Comparison of ENCODE assay signal across 9 mouse cellular contexts in genomic region chr19:5741641-5742240, GRCm38 (mm10). TPM values are rescaled to one million over a fixed set of nuclear protein-coding genes. Genes with fewer than 3 reads are reported as not detected.
DNase-seq lines count a peak whose midpoint lies in the region; ATAC-seq and TF ChIP-seq lines count a peak whose summit lies in the region.
"Had no signal": no experiment of that assay in that cellular context is flagged by ENCODE, and none has a peak within 500 bp of the region (broad histone marks: within the 10 kb centered on the region; RNA-seq: fewer than 3 reads in every experiment).

No protein-coding gene starts in this region.

- peaks cover 15% of the 10 kb centered on the region for H3K27me3 ChIP-seq in spleen, adult 2 months (ENCODE audit: control insufficient read depth, insufficient read depth, low read length)
- peaks cover 45% of the 10 kb centered on the region for H3K27me3 ChIP-seq in embryonic facial prominence, embryonic 13.5 days
- H3K27me3 ChIP-seq in limb, embryonic 15.5 days = 0 out of 2 replicates have a peak, but pooled peaks cover under 1% of the 10 kb centered on the region
- H3K27me3 ChIP-seq in midbrain, embryonic 15.5 days (replicated peaks) = peaks cover 22% of the 10 kb centered on the region

- peak; percentile 60; the same call in 1 of the 2 replicates for ATAC-seq in embryonic facial prominence, embryonic 13.5 days (ENCODE audit: insufficient number of reproducible peaks, insufficient read depth, low FRiP score, low TSS enrichment, low read depth)
- peak; percentile 77 for ATAC-seq in limb, embryonic 15.5 days (ENCODE audit: insufficient number of reproducible peaks, low FRiP score, low TSS enrichment, low read depth)
- peak; percentile 63 for ATAC-seq in midbrain, embryonic 15.5 days (replicated peaks)

- WGBS in spleen, adult 2 months = under 1% methylated on average over 47 of the region's 55 CpGs
- under 1% methylated on average over 55 of the region's 55 CpGs for WGBS in embryonic facial prominence, embryonic 13.5 days
- under 1% methylated on average over 55 of the region's 55 CpGs for WGBS in limb, embryonic 15.5 days
- WGBS in midbrain, embryonic 15.5 days = 1% methylated on average over 55 of the region's 55 CpGs

- H3K27ac ChIP-seq in spleen, adult 2 months (ENCODE audit: insufficient read depth, low read length) = no peak overlapping the region
- H3K27ac ChIP-seq in embryonic facial prominence, embryonic 13.5 days = peak overlapping the region; percentile 92
- H3K27ac ChIP-seq in limb, embryonic 15.5 days = peak overlapping the region; percentile 99
- peak overlapping the region; percentile 74 for H3K27ac ChIP-seq in midbrain, embryonic 15.5 days
- H3K27ac ChIP-seq: macrophage had no signal

- peak overlapping the region; percentile 39; the same call in 1 of the 2 replicates for H3K4me3 ChIP-seq in spleen, adult 2 months (ENCODE audit: extremely low read depth, insufficient read depth, insufficient read length)
- peak overlapping the region; percentile 67 for H3K4me3 ChIP-seq in embryonic facial prominence, embryonic 13.5 days
- H3K4me3 ChIP-seq in limb, embryonic 15.5 days = peak overlapping the region; percentile 81
- H3K4me3 ChIP-seq in midbrain, embryonic 15.5 days = peak overlapping the region; percentile 44

- no peak for TF ChIP-seq CTCF in spleen, adult 2 months (IDR thresholded peaks at IDR 0.05; ENCODE audit: extremely low read depth, insufficient read depth, insufficient read length, insufficient replicate concordance)

- H3K9me3 ChIP-seq in embryonic facial prominence, embryonic 13.5 days = no peaks in the 10 kb centered on the region
- no peaks in the 10 kb centered on the region for H3K9me3 ChIP-seq in limb, embryonic 15.5 days
- no peaks in the 10 kb centered on the region for H3K9me3 ChIP-seq in midbrain, embryonic 15.5 days

- no peak for TF ChIP-seq POLR2A in spleen, adult 2 months (IDR thresholded peaks at IDR 0.05; ENCODE audit: low read depth, low read length)

- peak overlapping the region; percentile 95 for H3K4me2 ChIP-seq in embryonic facial prominence, embryonic 13.5 days
- peak overlapping the region; percentile 86 for H3K4me2 ChIP-seq in limb, embryonic 15.5 days
- H3K4me2 ChIP-seq in midbrain, embryonic 15.5 days = peak overlapping the region; percentile 89

- DNase-seq in spleen, adult 2 months (ENCODE audit: low read depth in 1 of 2, low spot score in 2 of 2) = no peak
- no peak for DNase-seq in spleen, postnatal 36 days (ENCODE audit: low spot score in 2 of 2)
- DNase-seq in heart, adult 8-10 months (ENCODE audit: low spot score) = peak; percentile 73
- peak; percentile 62 to 65 for DNase-seq in kidney, adult 8-10 months
- peak; percentile 91 for DNase-seq in testis, postnatal 10 days (ENCODE audit: low spot score)

- peak overlapping the region; percentile 91 for H3K9ac ChIP-seq in embryonic facial prominence, embryonic 13.5 days
- peak overlapping the region; percentile 89 for H3K9ac ChIP-seq in limb, embryonic 15.5 days
- peak overlapping the region; percentile 53 for H3K9ac ChIP-seq in midbrain, embryonic 15.5 days

- H3K36me3 ChIP-seq in spleen, adult 2 months (ENCODE audit: control insufficient read depth, insufficient read depth, low read length) = no peaks in the 10 kb centered on the region
- H3K36me3 ChIP-seq in embryonic facial prominence, embryonic 13.5 days = no peaks in the 10 kb centered on the region
- no peaks in the 10 kb centered on the region; the same call in 1 of the 2 replicates for H3K36me3 ChIP-seq in limb, embryonic 15.5 days
- no peaks in the 10 kb centered on the region for H3K36me3 ChIP-seq in midbrain, embryonic 15.5 days (replicated peaks)

- H3K4me1 ChIP-seq in spleen, adult 2 months (ENCODE audit: control insufficient read depth, insufficient read depth, insufficient read length) = peaks cover 9% of the 10 kb centered on the region; the same call in 1 of the 2 replicates
- peaks cover 56% of the 10 kb centered on the region for H3K4me1 ChIP-seq in embryonic facial prominence, embryonic 13.5 days
- peaks cover 67% of the 10 kb centered on the region for H3K4me1 ChIP-seq in limb, embryonic 15.5 days
- H3K4me1 ChIP-seq in midbrain, embryonic 15.5 days = peaks cover 35% of the 10 kb centered on the region

RNA-seq across cellular contexts. Expression of gene Ltbp3, which starts 1.0 kb away (rescaled TPM):
- 22.5 and 25.8 TPM in 2 replicates for polyA plus RNA-seq in spleen, adult 2 months (2012; rRNA removed)
- 44.4 and 47.8 TPM in 2 replicates for polyA plus RNA-seq in embryonic facial prominence, embryonic 13.5 days (2015; fragmentation: Nextera tagmentation; extraction: Ambion mirVana)
- 10 to 100 TPM; 28.2 to 33.1 (median 31.7) TPM for total RNA-seq in heart, adult 8-10 months (2022)
- polyA plus RNA-seq in limb, embryonic 15.5 days (2015; fragmentation: Nextera tagmentation; extraction: Ambion mirVana) = 59.4 and 64.3 TPM in 2 replicates
- polyA plus RNA-seq in midbrain, embryonic 15.5 days (2015; fragmentation: Nextera tagmentation; extraction: Ambion mirVana) = 8.2 and 12.6 TPM in 2 replicates

RNA-seq across cellular contexts. Expression of gene Fam89b, which starts 12.3 kb away (rescaled TPM):
- 124 and 173 TPM in 2 replicates for polyA plus RNA-seq in spleen, adult 2 months (2012; rRNA removed)
- 115 and 126 TPM in 2 replicates for polyA plus RNA-seq in embryonic facial prominence, embryonic 13.5 days (2015; fragmentation: Nextera tagmentation; extraction: Ambion mirVana)
- 10 to 100 TPM; 22.8 to 26.9 (median 24.2) TPM for total RNA-seq in heart, adult 8-10 months (2022)
- 101 and 107 TPM in 2 replicates for polyA plus RNA-seq in limb, embryonic 15.5 days (2015; fragmentation: Nextera tagmentation; extraction: Ambion mirVana)
- 158 and 165 TPM in 2 replicates for polyA plus RNA-seq in midbrain, embryonic 15.5 days (2015; fragmentation: Nextera tagmentation; extraction: Ambion mirVana)

RNA-seq across cellular contexts. Expression of gene Ehbp1l1, which starts 15.6 kb away (rescaled TPM):
- polyA plus RNA-seq in spleen, adult 2 months (2012; rRNA removed) = 94.6 and 101 TPM in 2 replicates
- polyA plus RNA-seq in embryonic facial prominence, embryonic 13.5 days (2015; fragmentation: Nextera tagmentation; extraction: Ambion mirVana) = 9.9 and 14.0 TPM in 2 replicates
- total RNA-seq in heart, adult 8-10 months (2022) = 100 to 1,000 TPM; 145 to 158 (median 149) TPM
- polyA plus RNA-seq in limb, embryonic 15.5 days (2015; fragmentation: Nextera tagmentation; extraction: Ambion mirVana) = 28.9 and 48.5 TPM in 2 replicates
- polyA plus RNA-seq in midbrain, embryonic 15.5 days (2015; fragmentation: Nextera tagmentation; extraction: Ambion mirVana) = 23.7 and 25.5 TPM in 2 replicates

RNA-seq across cellular contexts. Expression of gene Scyl1, which starts 29.5 kb away (rescaled TPM):
- polyA plus RNA-seq in spleen, adult 2 months (2012; rRNA removed) = 65.4 and 68.0 TPM in 2 replicates
- 73.0 and 75.3 TPM in 2 replicates for polyA plus RNA-seq in embryonic facial prominence, embryonic 13.5 days (2015; fragmentation: Nextera tagmentation; extraction: Ambion mirVana)
- total RNA-seq in heart, adult 8-10 months (2022) = 10 to 100 TPM; 63.3 to 70.6 (median 67.2) TPM
- polyA plus RNA-seq in limb, embryonic 15.5 days (2015; fragmentation: Nextera tagmentation; extraction: Ambion mirVana) = 81.6 and 85.1 TPM in 2 replicates
- 87.6 and 94.7 TPM in 2 replicates for polyA plus RNA-seq in midbrain, embryonic 15.5 days (2015; fragmentation: Nextera tagmentation; extraction: Ambion mirVana)

RNA-seq across cellular contexts. Expression of gene Kcnk7, which starts 37.6 kb away (rescaled TPM):
- polyA plus RNA-seq in spleen, adult 2 months (2012; rRNA removed) = 0.19 and 0.39 TPM in 2 replicates
- 0.52 and 0.59 TPM in 2 replicates for polyA plus RNA-seq in embryonic facial prominence, embryonic 13.5 days (2015; fragmentation: Nextera tagmentation; extraction: Ambion mirVana)
- total RNA-seq in heart, adult 8-10 months (2022) = not detected
- polyA plus RNA-seq in limb, embryonic 15.5 days (2015; fragmentation: Nextera tagmentation; extraction: Ambion mirVana) = 3.1 and 4.4 TPM in 2 replicates
- 0.19 and 0.28 TPM in 2 replicates for polyA plus RNA-seq in midbrain, embryonic 15.5 days (2015; fragmentation: Nextera tagmentation; extraction: Ambion mirVana)
- polyA plus RNA-seq: macrophage had no signal

Comparison
In these comparisons a context has a peak if more than half of its experiments do, and no peak if none do; other contexts are left out.
1. DNase-seq: peak in heart, adult 8-10 months (single experiment), kidney, adult 8-10 months (2 of 2) and testis, postnatal 10 days (single experiment); none in spleen, adult 2 months (0 of 2) and spleen, postnatal 36 days (0 of 2).
2. Peak in every context shown above with its lines, with median percentiles within 50 percentile points of each other: H3K4me3 ChIP-seq, ATAC-seq, H3K4me2 ChIP-seq and H3K9ac ChIP-seq.